Mouse (Mus musculus): ENCODE data around the gene Lmntd2.
A peak's percentile ranks its signal among the peaks of the same experiment; 100 is the strongest.

The Lmntd2 gene

GRCm38 (mm10) chr7:141190220-141190619 is 23.7 kb downstream of the Lmntd2 start:
- no peak for DNase-seq (ENCODE audit: low read depth)

- DNase-seq (ENCODE audit: low read depth) = no peak
Observed at GRCm38 (mm10) chr7:141188733-141189132, 25.1 kb downstream of the Lmntd2 start.

- DNase-seq (ENCODE audit: low read depth) = no peak
Observed at GRCm38 (mm10) chr7:141188194-141188593, 25.7 kb downstream of the Lmntd2 start.

- peak; percentile 87 for DNase-seq (ENCODE audit: low read depth)
Observed at GRCm38 (mm10) chr7:141176173-141176572, 37.7 kb downstream of the Lmntd2 start.

DNA sequence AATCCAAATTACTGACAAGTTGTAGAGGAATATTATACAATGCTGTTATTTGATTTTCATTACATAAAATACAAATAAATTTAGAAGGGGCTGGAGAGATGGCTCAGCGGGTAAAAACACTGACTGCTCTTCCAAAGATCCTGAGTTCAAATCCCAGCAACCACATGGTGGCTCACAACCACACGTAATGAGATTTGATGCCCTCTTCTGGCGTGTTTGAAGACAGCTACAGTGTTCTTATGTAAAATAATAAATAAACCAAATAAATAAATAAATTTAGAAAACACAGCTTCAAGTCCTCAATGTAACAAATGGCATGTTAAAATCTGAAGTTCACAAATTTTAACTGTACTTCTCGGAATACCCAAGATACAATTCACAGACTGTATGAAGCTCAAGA is 38.8 kb downstream of the Lmntd2 start:
- DNase-seq (ENCODE audit: low read depth) = no peak

GRCm38 (mm10) chr7:141173323-141173850 is 40.5 kb downstream of the Lmntd2 start:
- no peak for DNase-seq (ENCODE audit: low read depth)

- DNase-seq (ENCODE audit: low read depth) = peak; percentile 79
Observed at GRCm38 (mm10) chr7:141172116-141173006, 41.5 kb downstream of the Lmntd2 start, which contains the start of gene Rnh1. Gene Rnh1 (minus strand): TSS chr7:141172857.

GRCm38 (mm10) chr7:141169866-141170265 is 44.0 kb downstream of the Lmntd2 start:
- DNase-seq (ENCODE audit: low read depth) = no peak

- no peak for DNase-seq (ENCODE audit: low read depth)
Observed at GRCm38 (mm10) chr7:141169300-141169699, 44.6 kb downstream of the Lmntd2 start.

DNA sequence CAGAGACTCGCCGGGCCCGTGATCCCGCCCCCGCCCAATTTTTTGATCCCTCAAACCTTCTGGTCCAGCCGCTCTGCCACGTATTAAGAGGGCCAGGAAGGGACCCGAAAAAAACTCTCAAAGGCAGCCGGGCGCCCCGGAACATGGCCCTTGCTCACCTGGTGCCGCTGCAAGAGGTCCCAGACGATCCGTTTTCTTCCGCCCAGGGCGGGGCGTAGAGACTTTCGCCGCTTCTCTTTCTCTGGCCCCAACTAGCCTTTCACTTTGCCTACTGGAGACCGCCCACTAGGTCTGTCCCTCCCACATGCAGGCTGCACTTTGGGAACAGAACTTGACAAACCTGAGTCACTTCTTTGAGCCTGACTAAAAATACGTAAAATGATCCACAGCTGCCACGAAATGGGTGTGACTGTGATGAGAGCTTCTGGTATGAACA is 45.3 kb downstream of the Lmntd2 start:
- peak; percentile 78 for DNase-seq (ENCODE audit: low read depth)

GRCm38 (mm10) chr7:141167901-141168517 is 45.9 kb downstream of the Lmntd2 start:
- peak; percentile 35 for DNase-seq (ENCODE audit: low read depth)

DNA sequence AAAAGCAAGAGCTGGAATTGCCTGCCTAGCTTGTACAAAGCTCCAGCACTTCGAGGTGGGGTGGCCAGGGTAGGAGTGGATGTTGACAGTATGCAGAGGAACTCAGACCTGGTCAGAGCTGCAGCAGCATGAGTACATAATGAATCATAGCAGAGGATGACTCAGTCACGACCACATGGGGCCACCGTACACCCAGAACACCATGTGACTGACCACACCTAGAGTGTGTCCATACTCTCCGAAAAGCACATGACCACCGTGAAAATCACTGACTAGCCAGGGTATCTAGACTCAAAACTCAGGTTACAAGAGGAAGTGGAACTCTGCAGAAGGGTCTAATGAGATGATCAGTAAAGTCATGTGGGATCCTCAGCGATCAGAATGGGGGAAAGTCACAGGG is 49.0 kb downstream of the Lmntd2 start:
- DNase-seq (ENCODE audit: low read depth) = peak; percentile 29

DNA sequence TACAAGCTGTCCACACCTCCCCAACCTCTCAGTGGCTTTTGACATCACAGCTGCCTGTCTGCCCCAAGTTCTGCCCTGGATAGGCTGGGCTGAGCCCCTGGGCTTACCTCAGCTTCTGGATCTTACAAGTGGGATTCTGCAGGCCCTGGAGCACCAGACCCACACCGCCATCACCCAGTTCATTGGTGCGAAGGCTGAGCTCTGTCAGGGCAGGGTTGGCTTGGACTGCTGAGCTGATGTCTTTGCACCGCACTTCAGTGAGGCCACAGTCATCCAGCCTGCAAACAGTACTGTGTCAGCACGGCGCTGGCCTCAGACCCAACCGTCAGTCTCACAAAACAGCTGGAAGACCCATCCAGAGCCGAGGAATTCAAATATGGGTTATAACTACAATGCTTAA is 49.5 kb downstream of the Lmntd2 start:
- DNase-seq (ENCODE audit: low read depth) = no peak
